Comparison of ENCODE assay signal across 9 mouse cellular contexts in the genomic region with DNA sequence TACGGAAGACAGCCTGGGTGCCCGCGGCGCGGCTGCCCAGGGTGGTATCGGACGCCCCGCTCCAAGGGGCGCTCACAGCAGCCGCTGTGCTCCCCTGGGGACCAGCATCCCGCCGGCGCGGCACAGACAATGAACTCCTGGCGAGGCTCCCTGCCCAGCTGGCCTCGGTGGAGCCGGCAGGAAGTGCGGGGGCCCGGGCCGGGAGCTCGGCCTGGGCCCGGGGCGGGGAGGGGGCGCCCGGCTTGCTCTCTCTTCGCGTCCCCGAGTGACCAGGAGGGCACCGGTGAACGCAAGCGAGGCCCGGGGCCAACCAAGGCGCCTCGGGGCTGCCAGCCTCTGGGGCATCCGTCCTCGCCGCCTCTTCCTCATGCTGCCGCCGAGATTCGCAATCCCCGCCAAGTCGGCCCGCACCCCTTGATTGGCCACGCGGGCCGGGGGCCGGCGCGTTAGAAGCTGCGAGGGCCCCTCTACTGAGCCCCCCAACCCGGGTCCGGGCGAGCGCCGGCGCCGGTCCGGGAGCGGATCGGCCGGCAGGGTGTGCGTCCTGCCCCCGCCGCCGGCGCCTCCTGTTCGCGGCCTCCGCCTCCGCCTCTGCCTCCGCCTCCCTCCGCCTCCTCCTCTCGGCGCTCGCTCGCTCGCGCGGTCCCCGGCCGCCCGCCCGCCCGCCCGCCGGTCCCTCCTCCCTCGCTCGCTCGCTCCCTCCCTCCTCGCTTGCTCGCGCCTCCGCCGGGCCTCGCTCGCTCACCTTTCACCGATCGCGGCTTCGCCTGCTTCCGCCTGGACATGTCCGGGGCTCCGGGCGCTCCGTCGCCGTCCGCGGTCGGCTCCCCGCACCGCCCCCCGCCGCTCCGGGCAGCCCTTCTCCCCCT. TPM values are rescaled to one million over a fixed set of nuclear protein-coding genes. Genes with fewer than 3 reads are reported as not detected.
DNase-seq lines count a peak whose midpoint lies in the region; ATAC-seq and TF ChIP-seq lines count a peak whose summit lies in the region.
"Had no signal": no experiment of that assay in that cellular context is flagged by ENCODE, and none has a peak within 500 bp of the region (broad histone marks: within the 10 kb centered on the region; RNA-seq: fewer than 3 reads in every experiment).

No protein-coding gene starts in this region.

- peak overlapping the region; percentile 93 for H3K9ac ChIP-seq in forebrain, embryonic 12.5 days
- peak overlapping the region; percentile 81 for H3K9ac ChIP-seq in heart, embryonic 15.5 days
- H3K9ac ChIP-seq in kidney, postnatal 0 days (ENCODE audit: low read depth, low read length): peak overlapping the region; percentile 86
- H3K9ac ChIP-seq in lung, embryonic 15.5 days: peak overlapping the region; percentile 83

- H3K4me2 ChIP-seq in forebrain, embryonic 12.5 days: peak overlapping the region; percentile 93
- peak overlapping the region; percentile 98 for H3K4me2 ChIP-seq in heart, embryonic 15.5 days
- H3K4me2 ChIP-seq in kidney, postnatal 0 days (ENCODE audit: low read length): peak overlapping the region; percentile 97
- H3K4me2 ChIP-seq in lung, embryonic 15.5 days: peak overlapping the region; percentile 97

- H3K4me1 ChIP-seq in erythroblast, embryonic 14.5 days (ENCODE audit: control insufficient read depth): no peaks in the 10 kb centered on the region
- peaks cover 69% of the 10 kb centered on the region for H3K4me1 ChIP-seq in forebrain, embryonic 12.5 days
- H3K4me1 ChIP-seq in heart, embryonic 15.5 days (replicated peaks): peaks cover 37% of the 10 kb centered on the region
- peaks cover 21% of the 10 kb centered on the region; the same call in 1 of the 2 replicates for H3K4me1 ChIP-seq in kidney, postnatal 0 days (replicated peaks; ENCODE audit: insufficient read depth, low read length)
- peaks cover 51% of the 10 kb centered on the region for H3K4me1 ChIP-seq in lung, embryonic 15.5 days

- peaks cover 2% of the 10 kb centered on the region; the same call in 1 of the 2 replicates for H3K9me3 ChIP-seq in erythroblast, embryonic 14.5 days (ENCODE audit: control insufficient read depth, low read length)
- H3K9me3 ChIP-seq in forebrain, embryonic 12.5 days: no peaks in the 10 kb centered on the region
- no peaks in the 10 kb centered on the region for H3K9me3 ChIP-seq in heart, embryonic 15.5 days (replicated peaks)
- H3K9me3 ChIP-seq in kidney, postnatal 0 days (replicated peaks; ENCODE audit: low read length): no peaks in the 10 kb centered on the region
- no peaks in the 10 kb centered on the region for H3K9me3 ChIP-seq in lung, embryonic 15.5 days

- WGBS in forebrain, embryonic 12.5 days: under 1% methylated on average over 60 of the region's 115 CpGs
- WGBS in heart, embryonic 15.5 days: under 1% methylated on average over 101 of the region's 115 CpGs
- under 1% methylated on average over 83 of the region's 115 CpGs for WGBS in kidney, postnatal 0 days
- WGBS in lung, embryonic 15.5 days: under 1% methylated on average over 76 of the region's 115 CpGs

- DNase-seq in brain, adult 2 months (ENCODE audit: low read depth, low spot score): peak; percentile 81
- peak; percentile 87 for DNase-seq in kidney, postnatal 0 days (ENCODE audit: low spot score)
- DNase-seq in retina, postnatal 1 day: peak; percentile 80

- peaks cover 83% of the 10 kb centered on the region for H3K27me3 ChIP-seq in erythroblast, embryonic 14.5 days (ENCODE audit: control insufficient read depth)
- peaks cover 29% of the 10 kb centered on the region for H3K27me3 ChIP-seq in forebrain, embryonic 12.5 days
- H3K27me3 ChIP-seq in heart, embryonic 15.5 days: peaks cover 42% of the 10 kb centered on the region
- 0 out of 2 replicates have a peak, but pooled peaks cover 15% of the 10 kb centered on the region for H3K27me3 ChIP-seq in kidney, postnatal 0 days (ENCODE audit: insufficient read depth, low read length)
- H3K27me3 ChIP-seq in lung, embryonic 15.5 days: peaks cover 30% of the 10 kb centered on the region

- TF ChIP-seq CTCF in kidney, postnatal 0 days (IDR thresholded peaks at IDR 0.05; ENCODE audit: low read depth): no peak

- peak overlapping the region; percentile 98 for H3K27ac ChIP-seq in forebrain, embryonic 12.5 days
- H3K27ac ChIP-seq in heart, embryonic 15.5 days: peak overlapping the region; percentile 89
- peak overlapping the region; percentile 95 for H3K27ac ChIP-seq in kidney, postnatal 0 days
- peak overlapping the region; percentile 98 for H3K27ac ChIP-seq in lung, embryonic 15.5 days
- H3K27ac ChIP-seq: macrophage had no signal

- peak overlapping the region; percentile 24 for H3K4me3 ChIP-seq in erythroblast, embryonic 14.5 days (replicated peaks)
- peak overlapping the region; percentile 70 for H3K4me3 ChIP-seq in forebrain, embryonic 12.5 days (replicated peaks)
- H3K4me3 ChIP-seq in heart, embryonic 15.5 days: peak overlapping the region; percentile 79
- H3K4me3 ChIP-seq in kidney, postnatal 0 days (replicated peaks; ENCODE audit: low read depth, low read length): peak overlapping the region; percentile 85
- peak overlapping the region; percentile 81 for H3K4me3 ChIP-seq in lung, embryonic 15.5 days

- no peaks in the 10 kb centered on the region for H3K36me3 ChIP-seq in erythroblast, embryonic 14.5 days (ENCODE audit: control insufficient read depth)
- no peaks in the 10 kb centered on the region for H3K36me3 ChIP-seq in forebrain, embryonic 12.5 days (replicated peaks)
- no peaks in the 10 kb centered on the region for H3K36me3 ChIP-seq in heart, embryonic 15.5 days
- H3K36me3 ChIP-seq in kidney, postnatal 0 days (ENCODE audit: insufficient read depth, low read length): no peaks in the 10 kb centered on the region
- H3K36me3 ChIP-seq in lung, embryonic 15.5 days: no peaks in the 10 kb centered on the region

- ATAC-seq in erythroblast, adult 5-6 weeks (replicated peaks; ENCODE audit: low FRiP score, poor library complexity, severe bottlenecking): no peak
- peak; percentile 47 for ATAC-seq in forebrain, embryonic 12.5 days (ENCODE audit: low FRiP score)
- ATAC-seq in heart, embryonic 15.5 days (replicated peaks; ENCODE audit: insufficient number of reproducible peaks, insufficient read depth, low FRiP score, low read depth): peak; percentile 61
- peak; percentile 44 for ATAC-seq in kidney, postnatal 0 days (replicated peaks; ENCODE audit: low FRiP score, low read depth)
- peak; percentile 65 for ATAC-seq in lung, embryonic 15.5 days (ENCODE audit: borderline replicate concordance, extremely low read depth, low FRiP score, low TSS enrichment)

RNA-seq across cellular contexts. Expression of a gene that starts 0.7 kb away (rescaled TPM):
- 0.01 TPM in 1 of 2 replicates, not detected in the other for polyA plus RNA-seq in erythroblast, embryonic 14.5 days (2012)
- not detected in 2 replicates for total RNA-seq in erythroblast, adult 5-6 weeks (2015; ENCODE audit: low replicate concordance)
- total RNA-seq in erythroblast, adult 5-6 weeks (2017; ENCODE audit: low replicate concordance): 3.2 TPM in 1 of 2 replicates, not detected in the other
- polyA plus RNA-seq in forebrain, embryonic 12.5 days (2016; fragmentation: Nextera tagmentation; extraction: Ambion mirVana): 35.0 and 36.6 TPM in 2 replicates
- polyA plus RNA-seq in heart, embryonic 15.5 days (2015; fragmentation: Nextera tagmentation; extraction: Ambion mirVana): 3.6 and 6.6 TPM in 2 replicates
- polyA plus RNA-seq in kidney, postnatal 0 days (2015; fragmentation: Nextera tagmentation; extraction: Ambion mirVana): 5.9 and 6.1 TPM in 2 replicates
- 7.3 and 9.9 TPM in 2 replicates for polyA plus RNA-seq in lung, embryonic 15.5 days (2015; fragmentation: Nextera tagmentation; extraction: Ambion mirVana)
- polyA plus RNA-seq: macrophage had no signal

Comparison
In these comparisons a context has a peak if more than half of its experiments do, and no peak if none do; other contexts are left out.
1. H3K4me3 ChIP-seq: peak in every context shown above with its lines; median percentile 85 in kidney, postnatal 0 days; 81 in lung, embryonic 15.5 days; 79 in heart, embryonic 15.5 days; 70 in forebrain, embryonic 12.5 days; 24 in erythroblast, embryonic 14.5 days.